Mouse (Mus musculus) lung, adult 18-20 months (tissue): ENCODE measurements at regions not wholly inside any gene's neighbourhood (a gene's known extent, or its start where the extent isn't known, plus 50 kb on each side); places are given as distances from the start of the nearest gene placed in this dataset.

Experiments used
- DNase-seq, 2 experiments: peaks; one replicate each; pipeline ENCODE4 v3.0.0; 2022; ENCODE audit warnings: mixed read lengths in 2 of 2

- no peak for DNase-seq
These were observed 170.8 kb upstream of the Map3k1 start for GRCm38 (mm10) chr13:111979428-111980204.

GRCm38 (mm10) chr13:111980205-111980595, 171.4 kb upstream of the Map3k1 start:
- DNase-seq = no peak

GRCm38 (mm10) chr13:111981103-111981502, 172.3 kb upstream of the Map3k1 start:
- no peak for DNase-seq

- DNase-seq = no peak
These were observed 174.1 kb upstream of the Map3k1 start for GRCm38 (mm10) chr13:111982796-111983460.

GRCm38 (mm10) chr13:111984081-111984574, 175.3 kb upstream of the Map3k1 start:
- DNase-seq = no peak

GRCm38 (mm10) chr13:111985406-111985805, 176.6 kb upstream of the Map3k1 start:
- DNase-seq = no peak

- no peak for DNase-seq
These were observed 177.9 kb upstream of the Map3k1 start for GRCm38 (mm10) chr13:111986681-111987080.

- DNase-seq = no peak
These were observed 178.6 kb upstream of the Map3k1 start for GRCm38 (mm10) chr13:111987420-111987819.

- DNase-seq = no peak
These were observed 182.2 kb upstream of the Map3k1 start for GRCm38 (mm10) chr13:111990913-111991534.

- no peak for DNase-seq
These were observed 183.5 kb upstream of the Map3k1 start for GRCm38 (mm10) chr13:111992075-111992847.

GRCm38 (mm10) chr13:111994862-111995490, 186.2 kb upstream of the Map3k1 start:
- DNase-seq = no peak

- no peak for DNase-seq
These were observed 186.9 kb upstream of the Map3k1 start for GRCm38 (mm10) chr13:111995716-111996115.

- no peak for DNase-seq
These were observed 188.1 kb upstream of the Map3k1 start for GRCm38 (mm10) chr13:111996910-111997309.

GRCm38 (mm10) chr13:111997980-111998945, 189.5 kb upstream of the Map3k1 start:
- no peak for DNase-seq

GRCm38 (mm10) chr13:111999647-112000292, 191.0 kb upstream of the Map3k1 start:
- DNase-seq = no peak

- no peak for DNase-seq
These were observed 191.5 kb upstream of the Map3k1 start for GRCm38 (mm10) chr13:112000293-112000665.

- no peak for DNase-seq
These were observed 191.9 kb upstream of the Map3k1 start for GRCm38 (mm10) chr13:112000696-112001095.

GRCm38 (mm10) chr13:112001155-112002025, 192.6 kb upstream of the Map3k1 start:
- DNase-seq = peak; percentile 43 to 53

- DNase-seq = peak; percentile 36 to 37
These were observed 194.0 kb upstream of the Map3k1 start for GRCm38 (mm10) chr13:112002661-112003347.
